Mouse (Mus musculus): ENCODE results near the gene Gm43738.
"Not testable (repeated sequence)": the region's sequence is repeated elsewhere in the genome, so short reads cannot be mapped to it uniquely, and the experiment has no call there.

Gene Gm43738

DNA sequence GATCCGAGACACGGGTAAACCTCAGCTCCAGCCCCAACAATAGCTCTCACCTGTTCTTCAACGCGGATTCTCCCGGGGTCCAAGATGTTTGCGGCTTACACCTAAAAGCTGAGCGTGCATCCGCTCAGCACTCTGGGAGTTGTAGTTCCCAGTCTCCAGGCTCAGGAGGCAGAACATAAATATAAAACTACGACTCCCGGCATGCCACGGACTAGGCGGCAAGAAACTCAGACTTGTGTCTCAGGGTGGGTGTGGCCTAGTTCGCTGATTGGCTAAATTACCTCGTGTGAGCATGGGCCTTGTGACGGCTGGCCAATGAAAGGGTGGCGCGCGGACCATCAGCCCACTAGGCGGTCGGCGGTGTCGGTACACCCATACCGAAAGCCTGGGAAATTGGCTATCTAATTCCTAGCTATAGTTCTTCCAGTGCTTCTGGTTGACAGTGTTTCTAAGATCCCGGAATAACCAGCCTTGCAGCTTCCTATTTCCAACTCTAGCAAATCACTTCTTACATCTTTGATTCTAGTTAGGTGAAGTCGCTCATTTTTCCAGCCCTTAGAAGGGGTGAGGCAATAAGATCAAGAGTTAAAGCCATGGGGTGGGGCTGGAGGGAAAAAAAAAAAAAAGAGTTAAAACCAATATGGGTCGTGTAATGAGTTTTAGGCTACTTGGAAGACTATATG is 1.1 kb upstream of the Gm43738 start, which contains the start of gene Fdps:
Fdps (minus strand) TSS at position 148 of the 683 bp plus-strand sequence.
- DNase-seq = peak; percentile 95

DNA sequence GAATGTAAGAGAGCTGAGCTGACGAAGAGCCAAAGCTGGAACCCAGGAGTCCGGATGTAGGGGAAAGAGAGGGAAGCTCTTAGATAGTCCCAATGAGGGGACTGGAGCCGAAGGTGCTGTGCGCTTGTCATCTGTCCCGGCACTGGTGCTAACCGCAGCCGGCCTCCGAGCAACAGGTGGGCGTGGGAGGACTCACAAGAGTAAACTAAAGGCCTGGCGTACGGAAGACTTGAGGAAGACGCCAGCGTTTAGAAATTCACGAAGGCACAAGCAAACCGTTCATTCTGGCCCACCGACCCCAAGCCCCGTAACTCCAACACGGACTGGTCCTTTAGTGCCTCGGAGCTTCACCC is 536 bp upstream of the Gm43738 start:
- no peak for DNase-seq

DNA sequence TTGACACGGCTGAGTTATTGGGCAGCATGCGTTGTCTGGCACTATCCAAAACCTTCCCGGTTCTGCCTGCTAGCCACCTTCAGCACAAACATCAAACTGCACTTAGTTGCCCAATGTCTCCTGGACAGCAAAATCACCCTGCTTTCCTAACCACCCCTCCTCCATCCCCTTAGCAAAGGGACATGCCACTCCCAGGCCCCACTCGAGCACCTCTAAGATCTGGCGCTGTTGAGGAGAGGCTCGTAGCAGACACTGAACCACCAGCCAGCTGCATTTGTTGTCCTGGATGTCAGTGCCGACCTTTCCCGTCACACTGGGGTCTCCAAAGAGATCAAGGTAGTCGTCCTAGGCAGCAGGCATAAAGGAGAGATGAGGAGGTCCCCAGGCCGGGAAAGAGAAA is 6.9 kb downstream of the Gm43738 start:
- no peak for DNase-seq

DNA sequence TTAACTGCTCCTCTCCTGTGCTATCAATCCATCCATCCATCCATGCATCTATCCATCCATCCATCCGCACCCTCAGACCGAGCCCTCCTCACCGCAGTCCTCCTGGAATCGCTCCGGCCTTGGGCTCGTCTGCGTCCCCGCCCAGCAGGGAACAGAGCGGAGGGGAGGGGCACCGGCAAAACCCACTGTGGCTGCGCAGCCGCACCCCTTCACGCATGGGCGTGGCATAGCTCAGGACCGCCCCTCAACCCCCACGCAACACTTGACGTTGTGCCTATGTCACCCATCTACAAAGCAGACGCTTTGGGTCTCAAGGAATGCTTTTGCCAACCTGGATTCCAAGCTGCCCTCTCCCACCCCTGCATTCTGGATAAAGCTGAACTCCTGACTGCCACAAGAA is 7.7 kb downstream of the Gm43738 start, which contains the start of gene Rusc1:
Rusc1 (minus strand) TSS at position 137 of the 400 bp plus-strand sequence.
- peak; percentile 96 for DNase-seq

DNA sequence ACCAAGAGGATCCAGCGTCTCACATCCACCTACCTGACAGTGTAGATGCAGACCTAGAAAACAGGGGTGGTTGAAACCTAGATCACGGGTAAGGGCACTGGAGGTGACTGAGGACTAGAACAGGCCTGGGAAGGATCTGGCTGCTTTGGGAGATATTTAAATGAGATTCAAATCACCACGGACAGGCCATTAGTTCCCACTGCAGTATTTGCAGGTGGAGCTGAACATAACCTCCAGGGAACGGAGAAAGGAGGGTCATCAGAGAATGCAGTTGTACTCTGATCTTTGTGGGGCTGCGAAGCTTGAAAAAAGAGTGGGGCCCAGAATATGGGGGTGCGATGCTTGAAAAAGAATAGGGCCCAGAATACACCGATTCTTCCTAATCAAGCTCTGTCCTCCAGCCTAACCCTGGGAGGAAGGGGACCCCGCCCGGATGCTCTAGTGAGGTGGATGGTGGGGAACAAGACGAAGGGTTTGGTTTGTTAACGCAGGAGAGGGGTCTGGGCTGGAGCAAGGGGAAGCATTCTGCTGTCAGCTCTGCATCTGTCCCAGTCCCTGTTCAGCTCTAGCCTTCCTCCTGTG is 8.3 kb downstream of the Gm43738 start:
- peak; percentile 38 for DNase-seq

DNA sequence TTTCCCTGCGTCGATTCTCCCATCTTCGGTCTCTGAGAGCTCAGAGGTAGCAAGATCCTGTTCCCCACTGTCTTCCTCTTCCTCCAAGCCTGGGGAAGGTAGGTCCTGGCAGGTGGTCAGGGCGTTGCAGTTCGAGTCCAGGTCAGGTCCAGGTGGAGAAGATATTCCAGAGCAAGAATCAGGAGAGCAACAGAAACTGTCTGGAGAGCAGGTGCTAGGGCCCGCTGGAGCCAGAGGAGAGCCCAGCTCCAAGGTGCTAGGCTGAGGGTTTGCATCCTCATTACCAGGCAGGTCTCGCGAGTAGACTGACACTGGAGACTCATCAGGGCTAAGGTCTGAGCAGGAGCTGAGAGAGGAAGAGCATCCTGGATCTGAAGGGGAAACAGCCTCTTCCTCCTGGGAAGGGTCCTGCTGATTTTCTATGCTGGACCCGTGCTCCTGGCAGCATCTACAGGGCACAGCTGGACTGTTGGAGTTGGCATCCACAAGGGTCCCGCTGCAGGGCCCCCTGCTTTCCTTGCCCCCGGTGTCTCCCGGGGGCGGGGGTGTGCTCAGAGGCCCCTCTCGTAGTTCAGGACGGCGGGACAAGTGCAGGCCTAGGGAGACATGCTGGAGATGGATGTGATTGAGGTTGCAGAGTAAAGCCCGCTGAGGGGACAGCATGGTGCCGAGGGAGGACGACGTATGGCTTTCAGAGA is 8.9 kb downstream of the Gm43738 start:
- peak; percentile 37 for DNase-seq

DNA sequence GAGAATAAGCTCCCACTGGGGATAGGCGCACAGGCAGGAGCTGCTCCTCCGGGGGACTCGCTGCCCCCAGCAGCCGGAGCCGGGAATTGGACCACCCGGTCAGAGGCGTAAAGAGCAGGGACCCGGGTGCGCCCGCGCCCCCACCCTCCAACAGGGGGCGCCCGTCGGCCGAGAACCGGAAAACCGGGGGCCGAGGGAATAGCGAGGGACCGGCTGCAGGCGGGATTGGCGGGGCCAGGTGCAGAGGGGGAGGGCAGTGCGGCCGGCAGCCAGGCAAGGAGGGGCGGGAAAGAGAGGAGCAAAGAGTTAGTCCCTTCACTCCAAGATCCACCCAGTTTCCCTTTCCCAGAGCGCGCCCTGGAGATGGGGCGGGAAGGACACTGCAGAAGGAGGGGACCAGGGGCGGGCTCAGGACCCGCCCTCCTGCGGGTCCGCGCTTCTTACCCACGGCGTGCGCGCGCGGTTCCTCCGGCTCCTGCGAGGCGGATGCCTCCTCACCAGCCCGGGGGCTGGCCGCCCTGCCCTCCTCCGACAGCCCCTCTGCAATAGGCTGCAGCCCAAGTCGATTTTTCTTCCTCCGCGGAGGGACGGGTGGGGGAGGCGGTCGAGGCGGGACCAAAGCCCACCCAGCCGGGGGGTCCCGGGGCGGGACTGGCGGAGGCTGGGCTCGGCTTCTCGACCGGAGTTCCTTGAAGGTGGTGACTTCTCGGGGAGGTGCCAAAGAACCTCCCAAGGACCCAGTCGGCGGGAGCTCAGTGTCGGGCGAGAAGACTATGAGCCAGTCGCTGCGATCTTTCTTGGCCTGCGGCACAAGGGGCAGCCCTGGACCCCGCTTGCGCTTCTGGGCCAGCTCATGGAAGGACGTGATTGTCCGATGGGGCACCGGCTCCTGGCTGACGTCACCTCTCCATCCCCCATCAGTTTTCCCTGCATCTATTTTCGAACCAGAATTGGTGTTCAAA is 9.9 kb downstream of the Gm43738 start:
- DNase-seq = peak; percentile 84

DNA sequence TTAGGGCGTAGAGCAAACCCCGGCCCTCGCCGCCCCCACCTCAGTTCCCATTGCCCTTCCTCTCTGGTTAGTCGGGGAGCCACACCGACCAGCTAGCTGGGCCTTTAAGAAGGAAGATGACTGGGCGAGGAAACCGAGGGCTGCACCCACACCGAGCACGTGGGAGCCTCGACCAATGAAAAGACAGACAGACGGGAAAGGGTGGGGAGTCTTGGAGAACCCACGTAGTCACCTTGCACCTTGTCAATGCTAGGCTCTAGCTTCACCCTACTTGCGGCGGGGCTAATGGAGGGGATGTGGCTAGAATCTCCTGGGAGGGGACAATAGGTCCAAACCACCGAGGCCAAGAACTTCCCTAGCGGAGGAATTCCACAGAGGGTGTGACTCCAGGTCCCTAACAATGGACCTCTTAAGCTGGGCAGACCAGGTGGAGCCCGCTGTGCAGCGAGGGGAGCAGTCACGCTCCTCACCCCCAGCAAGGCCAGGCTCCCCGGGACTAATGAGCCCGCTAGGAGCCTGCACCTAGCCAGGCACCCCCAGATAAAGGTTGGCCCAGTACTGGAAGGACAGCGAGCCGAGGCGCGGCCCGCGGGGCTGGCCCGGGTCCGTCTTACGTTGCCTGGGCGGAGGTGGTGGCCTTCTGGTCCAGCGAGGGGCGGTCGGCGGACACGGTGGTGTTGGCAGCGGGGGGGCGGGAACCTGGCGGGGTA is 10.9 kb downstream of the Gm43738 start:
- peak; percentile 80 for DNase-seq

DNA sequence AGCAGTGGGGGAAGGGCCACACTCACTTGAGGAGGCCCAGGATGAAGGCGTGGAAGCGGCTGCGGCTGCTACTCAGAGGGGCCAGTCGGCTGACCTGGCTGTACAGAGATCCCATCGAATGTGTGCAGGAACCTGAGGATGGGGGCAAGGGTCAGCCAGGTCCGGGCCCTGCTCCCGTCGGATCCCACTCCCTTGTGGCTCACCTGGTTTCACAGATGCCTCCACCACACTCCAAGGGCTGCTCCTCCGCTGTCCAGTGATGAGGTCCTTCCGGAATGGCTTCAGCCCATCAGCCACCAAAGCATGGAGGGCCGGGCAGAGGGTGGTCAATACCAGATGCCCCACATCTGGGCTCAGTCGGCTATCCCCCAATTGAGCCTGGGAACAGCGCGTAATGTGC is 11.9 kb downstream of the Gm43738 start:
- no peak for DNase-seq

DNA sequence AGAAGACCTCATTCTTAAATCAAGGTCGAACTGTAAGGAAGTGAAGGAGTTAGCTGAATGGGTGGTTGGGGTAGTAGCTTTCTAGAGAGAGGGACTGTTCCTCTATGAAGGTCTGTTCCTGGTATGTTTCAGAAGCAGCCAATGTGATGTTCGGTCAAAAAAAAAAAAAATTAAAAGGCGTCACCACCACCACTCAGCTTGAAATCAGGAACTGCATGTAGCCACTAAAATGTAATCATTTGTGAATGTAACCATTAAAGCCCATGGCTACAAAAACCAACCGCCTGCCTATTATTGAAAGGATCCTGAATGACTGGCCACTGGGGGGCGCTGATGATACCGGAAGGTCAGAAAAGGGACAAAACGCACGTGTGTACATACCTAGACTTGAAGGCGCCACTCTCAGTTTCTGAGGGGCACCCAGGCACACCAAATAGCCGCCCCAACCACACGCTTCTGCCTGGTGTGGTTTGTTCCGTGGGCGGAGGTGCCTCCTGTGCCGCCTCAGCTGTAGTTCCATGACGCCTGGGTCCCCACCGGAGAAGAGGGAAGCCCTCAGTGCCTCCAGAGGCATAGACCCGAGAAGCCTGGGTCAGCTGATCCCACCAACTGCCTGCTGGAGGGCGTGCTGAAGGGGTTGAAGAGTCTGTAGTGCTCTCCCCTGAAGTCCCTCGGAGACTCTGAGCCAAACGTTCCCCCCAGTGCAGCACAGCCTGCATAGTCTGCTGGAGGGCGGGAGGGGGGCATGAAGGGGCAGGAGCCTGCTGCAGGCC is 13.4 kb downstream of the Gm43738 start:
- peak; percentile 68 for DNase-seq

DNA sequence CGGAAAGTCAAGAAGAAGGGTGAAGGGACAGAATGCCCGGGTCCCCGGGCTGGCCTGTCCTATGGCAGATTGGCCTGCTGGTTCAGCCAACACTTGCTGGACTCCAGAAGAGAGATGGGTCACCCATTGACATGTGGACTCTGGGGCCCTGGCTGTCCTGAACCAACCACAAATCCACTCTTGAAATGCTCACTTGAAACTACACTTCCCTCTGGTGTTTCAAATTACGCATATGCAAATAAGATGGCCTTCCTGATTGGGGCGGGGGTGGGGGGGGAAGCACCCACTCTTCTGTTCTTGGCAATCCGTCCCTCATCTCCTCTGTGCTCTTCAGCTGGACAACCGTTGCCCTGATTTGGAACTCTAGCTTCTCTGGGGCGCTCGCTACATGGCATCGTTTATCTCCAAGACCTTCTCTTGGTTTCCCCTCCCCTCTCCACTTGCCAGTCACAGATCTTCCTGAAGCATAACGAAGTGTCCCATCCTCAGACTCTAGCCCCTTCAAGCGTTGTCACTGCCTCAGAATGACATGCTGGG is 16.2 kb downstream of the Gm43738 start:
- no peak for DNase-seq

DNA sequence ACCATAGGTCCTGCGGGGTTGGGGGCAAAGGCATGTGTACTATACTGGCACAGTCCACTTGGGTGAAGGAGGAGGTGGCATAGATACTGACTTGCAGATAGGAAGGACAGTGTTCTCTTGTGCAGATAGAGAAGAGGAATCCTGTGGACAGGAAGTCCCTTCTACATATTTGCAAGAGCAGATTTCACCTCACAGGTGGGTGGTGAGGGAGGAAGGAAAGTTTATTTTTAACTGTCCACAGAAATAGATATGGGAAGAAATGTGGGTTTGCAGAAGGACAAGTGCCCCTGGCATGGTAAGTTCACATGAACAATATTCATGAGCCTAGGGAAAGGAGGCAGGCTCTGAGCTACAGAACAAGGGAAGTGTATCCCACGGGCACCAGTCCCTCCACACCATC is 16.8 kb downstream of the Gm43738 start:
- no peak for DNase-seq

DNA sequence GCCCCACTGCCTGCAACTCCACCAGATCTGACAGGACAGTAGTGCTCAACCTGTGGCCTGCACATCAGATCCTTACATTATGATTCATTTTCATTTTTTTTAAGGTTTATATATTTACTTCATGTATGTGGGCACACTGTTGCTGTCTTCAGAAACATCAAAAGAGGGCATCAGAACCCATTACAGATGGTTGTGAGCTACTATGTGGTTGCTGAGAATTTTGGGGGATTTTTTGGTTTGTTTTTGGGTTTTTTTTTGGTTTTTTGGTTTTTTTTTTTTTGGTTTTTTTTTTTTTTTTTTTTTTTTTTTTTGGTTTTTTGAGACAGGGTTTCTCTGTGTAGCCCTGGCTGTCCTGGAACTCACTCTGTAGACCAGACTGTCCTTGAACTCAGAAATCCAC is 18.6 kb downstream of the Gm43738 start:
- not testable (repeated sequence) for DNase-seq

DNA sequence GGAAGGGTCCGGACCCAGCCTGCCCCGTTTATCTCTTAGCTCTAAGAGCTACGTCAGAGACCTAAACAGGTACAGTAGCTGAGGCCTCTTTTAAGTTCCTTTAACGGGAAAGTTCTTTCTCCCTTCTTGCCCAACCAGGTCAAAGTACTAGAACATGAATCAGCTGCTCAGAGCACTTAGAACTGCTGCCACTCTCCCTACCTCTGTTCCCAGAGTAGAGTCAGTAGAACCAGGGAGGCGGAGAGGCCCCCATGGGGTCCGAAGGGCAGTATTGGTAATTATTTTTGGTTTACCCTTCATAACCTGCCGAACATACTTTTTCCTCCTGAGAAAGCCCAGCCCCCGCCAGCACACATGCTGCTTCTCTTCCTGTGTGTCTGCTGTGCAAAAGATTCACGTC is 23.5 kb downstream of the Gm43738 start:
- no peak for DNase-seq

DNA sequence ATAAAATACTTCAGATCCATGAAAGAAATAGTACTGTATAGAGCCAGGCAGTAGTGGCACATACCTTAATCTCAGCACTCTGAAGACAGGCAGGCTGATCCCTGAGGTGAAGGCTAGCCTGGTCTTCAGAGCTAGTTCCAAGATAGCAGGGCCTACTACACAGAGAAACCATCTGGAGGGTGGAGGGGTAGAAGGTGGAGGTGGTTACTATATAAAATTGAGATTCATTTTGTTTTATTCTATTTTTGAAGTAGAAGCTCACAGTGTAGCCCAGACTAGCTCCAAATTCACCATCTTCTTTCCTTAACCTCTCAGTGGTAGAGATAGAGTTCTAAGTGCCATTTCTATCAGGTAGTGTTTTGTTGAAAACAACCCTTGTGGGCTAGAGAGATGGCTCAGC is 33.6 kb downstream of the Gm43738 start:
- no peak for DNase-seq

DNA sequence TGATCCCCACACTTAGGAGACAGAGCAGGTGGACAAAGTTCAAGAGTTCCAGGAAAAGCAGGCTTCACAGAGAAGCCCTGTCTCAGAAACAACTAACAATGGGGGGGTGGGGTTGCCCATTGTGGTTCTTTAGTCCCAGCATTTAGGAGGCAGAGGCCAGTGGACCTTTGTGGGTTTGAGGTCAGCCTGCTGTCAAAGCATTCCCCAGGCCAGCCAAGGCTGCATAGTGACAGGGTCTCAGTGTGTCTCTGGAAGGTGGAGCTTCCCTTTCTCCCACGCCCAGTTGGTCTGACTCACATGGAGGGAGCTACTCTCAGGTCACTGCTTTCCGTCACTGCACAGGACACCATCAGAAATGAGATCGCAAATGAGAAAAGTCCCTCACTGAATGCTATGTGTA is 39.2 kb downstream of the Gm43738 start:
- no peak for DNase-seq

DNA sequence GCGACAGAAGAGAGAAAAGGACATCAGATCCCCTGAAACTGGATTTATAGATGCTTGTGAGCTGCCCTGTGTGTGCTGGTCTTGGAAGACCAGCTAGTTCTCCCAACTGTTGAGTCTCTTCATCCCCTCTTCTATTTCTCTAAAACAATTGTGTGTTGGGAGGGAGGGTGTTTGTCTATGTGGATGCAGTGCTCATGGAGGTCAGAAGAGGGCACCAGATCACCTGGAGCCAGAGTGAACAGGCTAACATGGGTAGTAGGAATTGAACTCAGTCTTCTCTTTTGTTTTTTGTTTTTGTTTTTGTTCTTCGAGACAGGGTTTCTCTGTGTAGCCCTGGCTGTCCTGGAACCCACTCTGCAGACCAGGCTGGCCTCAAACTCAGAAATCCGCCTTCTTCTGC is 42.1 kb downstream of the Gm43738 start:
- DNase-seq = peak; percentile 13

DNA sequence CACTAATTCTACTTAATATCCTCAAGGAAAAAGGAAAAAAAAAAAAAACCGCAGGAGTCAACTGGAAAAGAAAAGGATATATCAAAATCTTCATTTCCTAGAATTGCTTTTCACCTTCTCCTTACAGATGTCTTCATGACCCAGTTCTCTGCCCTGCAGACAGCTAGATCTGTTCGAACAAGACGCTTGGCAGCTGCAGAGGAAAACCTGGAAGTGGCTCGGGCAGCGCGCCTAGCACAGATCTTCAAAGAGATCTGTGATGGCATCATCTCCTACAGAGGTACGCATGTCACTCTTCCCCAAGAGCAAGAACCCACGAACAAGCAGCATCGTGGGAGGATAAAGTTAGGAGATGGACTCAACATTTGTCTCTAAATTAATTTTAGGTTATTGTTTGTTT is 42.5 kb downstream of the Gm43738 start:
- DNase-seq = no peak

DNA sequence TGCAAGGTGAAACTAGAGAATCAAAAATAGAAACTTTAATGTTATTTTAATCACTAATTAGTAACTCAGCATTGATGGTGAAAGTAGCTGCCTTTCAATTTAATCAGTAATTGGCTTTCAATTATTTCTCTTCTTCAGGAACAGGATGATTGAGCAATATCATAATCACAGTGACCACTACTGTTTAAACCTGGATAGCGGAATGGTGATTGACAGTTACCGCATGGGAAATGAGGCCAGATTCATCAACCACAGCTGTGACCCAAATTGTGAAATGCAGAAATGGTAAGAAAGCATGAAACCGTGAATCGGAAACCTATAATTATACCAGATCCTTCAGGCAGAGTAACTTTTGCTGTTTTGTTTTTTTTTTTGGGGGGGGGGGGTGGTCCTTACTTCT is 57.5 kb downstream of the Gm43738 start:
- no peak for DNase-seq

Data from cerebellum, adult 11 months (tissue).